Mouse (Mus musculus) liver, embryonic 15.5 days (tissue): ENCODE data around the gene Foxa2. TPM values are rescaled to one million over a fixed set of nuclear protein-coding genes. Genes with fewer than 3 reads are reported as not detected.

Experiments used
- ATAC-seq: fragments of 200-750 bp; cut with Nextera tagmentation; 2 replicates; pipeline ENCODE4 v1.8.0; 2017; ENCODE audit warnings: moderate number of reproducible peaks, mild to moderate bottlenecking, moderate library complexity; ENCODE audit not compliant: insufficient read depth
- H3K27ac ChIP-seq: fragments of 300-500 bp; sonication (generic); replicated peaks from 2 replicates; pipeline ENCODE4 v1.5.1; 2015; ENCODE audit warnings: mild to moderate bottlenecking, inconsistent platforms
- H3K27me3 ChIP-seq: fragments of 300-500 bp; sonication (generic); 2 replicates; pipeline ENCODE4 v1.6.1; 2015; ENCODE audit warnings: mild to moderate bottlenecking, inconsistent platforms
- H3K36me3 ChIP-seq: fragments of 300-500 bp; sonication (generic); replicated peaks from 2 replicates; pipeline ENCODE4 v1.6.1; 2015; ENCODE audit warnings: moderate library complexity, mild to moderate bottlenecking, inconsistent platforms
- H3K4me1 ChIP-seq: fragments of 300-500 bp; sonication (generic); replicated peaks from 2 replicates; pipeline ENCODE4 v1.6.1; 2015; ENCODE audit warnings: inconsistent platforms
- H3K4me2 ChIP-seq: fragments of 300-500 bp; sonication (generic); 2 replicates; pipeline ENCODE4 v1.6.1; 2015; ENCODE audit warnings: moderate library complexity, mild to moderate bottlenecking, inconsistent platforms
- H3K4me3 ChIP-seq: fragments of 300-500 bp; sonication (generic); replicated peaks from 2 replicates; pipeline ENCODE4 v1.5.1; 2015; ENCODE audit warnings: mild to moderate bottlenecking, inconsistent platforms
- H3K9ac ChIP-seq: fragments of 300-500 bp; sonication (generic); 2 replicates; pipeline ENCODE4 v1.6.1; 2015; ENCODE audit warnings: moderate library complexity, mild to moderate bottlenecking, inconsistent platforms
- H3K9me3 ChIP-seq: fragments of 300-500 bp; sonication (generic); replicated peaks from 2 replicates; pipeline ENCODE4 v1.6.1; 2016; ENCODE audit warnings: inconsistent platforms
- WGBS: fragments of 180-500 bp; shearing (Covaris S2); methylation state at CpG from one replicate; pipeline ENCODE4 v1.1.7; 2015; ENCODE audit warnings: mixed read lengths; ENCODE audit not compliant: insufficient replicate concordance; 5-methylcytosine and 5-hydroxymethylcytosine counted together
- polyA plus RNA-seq: library from polyadenylated mRNA; unstranded; fragments of >200 nt; fragmentation: Nextera tagmentation; extraction: Ambion mirVana; gene quantifications from 2 replicates; pipeline ENCODE4 v1.2.1, GENCODE M21; 2015

Foxa2 gene
- 3.9 and 4.3 TPM in 2 replicates for polyA plus RNA-seq

- no peak within 1 kb of the TSS for H3K9ac ChIP-seq
- H3K27me3 ChIP-seq: peaks cover 89% of the 10 kb centered on the region
- H3K4me1 ChIP-seq: peaks cover 6% of the 10 kb centered on the region; the same call in 1 of the 2 replicates
- no peaks in the 10 kb centered on the region for H3K9me3 ChIP-seq
- H3K4me3 ChIP-seq: peak within 1 kb of the TSS; percentile 48
- H3K27ac ChIP-seq: peak within 1 kb of the TSS; percentile 67
- ATAC-seq: no peak
- 2% methylated on average over 19 of the region's 19 CpGs for WGBS
- no peaks in the 10 kb centered on the region for H3K36me3 ChIP-seq
- H3K4me2 ChIP-seq: peak within 1 kb of the TSS; percentile 52
Measured at GRCm38 (mm10) chr2:148046799-148047165, at the start of gene Foxa2. Gene Foxa2 (minus strand): TSS chr2:148046969.

DNA sequence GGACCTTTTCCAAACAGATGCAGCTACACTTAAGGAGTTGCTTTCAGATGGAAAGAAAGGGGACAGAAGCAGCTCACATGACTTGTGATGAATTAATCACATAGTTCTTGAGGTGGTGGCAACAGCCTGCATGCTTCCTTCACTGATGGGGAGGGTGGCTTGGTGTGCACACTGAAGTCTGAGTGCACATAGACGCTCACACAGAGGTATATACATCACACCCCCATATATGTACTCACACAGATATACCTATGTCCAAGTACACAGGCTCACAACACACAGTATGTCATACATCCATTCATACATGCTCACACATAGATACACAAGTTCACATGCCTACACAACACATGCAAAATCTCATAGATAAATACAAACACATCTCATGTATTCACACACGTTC, 45.3 kb upstream of the Foxa2 start:
- WGBS: 49% methylated on average over 2 of the region's 2 CpGs

GRCm38 (mm10) chr2:148091657-148092056, 44.9 kb upstream of the Foxa2 start:
- 46% methylated on average over 6 of the region's 6 CpGs for WGBS
- no peak for ATAC-seq
- Histone ChIP-seq H3K9me3 (no peaks in the 10 kb centered on the region), H3K9ac (no peak overlapping the region), H3K36me3 (no peaks in the 10 kb centered on the region), H3K4me3 (no peak overlapping the region), H3K4me1 (no peaks in the 10 kb centered on the region), H3K4me2 (no peak overlapping the region), H3K27ac (no peak overlapping the region), H3K27me3 (no peaks in the 10 kb centered on the region)

More for the DNA sequence above, 45.3 kb upstream of the Foxa2 start:
- no peak for ATAC-seq
- Histone ChIP-seq H3K36me3 (no peaks in the 10 kb centered on the region), H3K27me3 (no peaks in the 10 kb centered on the region), H3K4me2 (no peak overlapping the region), H3K9me3 (no peaks in the 10 kb centered on the region), H3K27ac (no peak overlapping the region), H3K4me1 (no peaks in the 10 kb centered on the region), H3K9ac (no peak overlapping the region), H3K4me3 (no peak overlapping the region)

GRCm38 (mm10) chr2:148090071-148090470, 43.3 kb upstream of the Foxa2 start:
- WGBS: 55% methylated on average over 2 of the region's 2 CpGs
- no peak overlapping the region for H3K4me3 ChIP-seq
- no peak overlapping the region for H3K27ac ChIP-seq
- no peaks in the 10 kb centered on the region for H3K9me3 ChIP-seq
- no peaks in the 10 kb centered on the region for H3K36me3 ChIP-seq
- no peaks in the 10 kb centered on the region for H3K4me1 ChIP-seq
- no peak overlapping the region for H3K4me2 ChIP-seq
- H3K27me3 ChIP-seq: no peaks in the 10 kb centered on the region
- ATAC-seq: no peak
- H3K9ac ChIP-seq: no peak overlapping the region

DNA sequence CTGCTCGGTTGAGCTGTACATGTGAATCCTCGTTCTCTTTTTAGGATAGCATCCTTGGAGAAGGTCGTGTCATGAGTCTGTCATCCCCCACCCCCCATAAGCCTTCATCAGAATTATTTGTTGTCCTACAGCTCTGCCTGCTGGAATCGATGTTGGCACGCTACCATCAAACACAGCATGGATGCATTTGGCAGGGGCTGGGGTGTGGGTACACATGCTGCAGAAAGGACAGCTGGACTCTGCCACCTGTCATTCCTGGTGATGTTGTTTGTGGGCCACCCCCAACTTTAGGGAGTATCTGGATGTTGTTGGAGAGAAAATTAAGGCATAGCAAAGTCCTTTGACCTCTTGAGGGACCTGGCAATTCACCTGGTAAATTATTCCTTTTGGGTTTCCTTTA, 38.8 kb upstream of the Foxa2 start:
- Histone ChIP-seq H3K4me3 (no peak overlapping the region), H3K27ac (no peak overlapping the region), H3K27me3 (no peaks in the 10 kb centered on the region), H3K4me2 (no peak overlapping the region), H3K4me1 (no peaks in the 10 kb centered on the region), H3K36me3 (no peaks in the 10 kb centered on the region), H3K9me3 (no peaks in the 10 kb centered on the region), H3K9ac (no peak overlapping the region)
- ATAC-seq: no peak
- 45% methylated on average over 5 of the region's 5 CpGs for WGBS

DNA sequence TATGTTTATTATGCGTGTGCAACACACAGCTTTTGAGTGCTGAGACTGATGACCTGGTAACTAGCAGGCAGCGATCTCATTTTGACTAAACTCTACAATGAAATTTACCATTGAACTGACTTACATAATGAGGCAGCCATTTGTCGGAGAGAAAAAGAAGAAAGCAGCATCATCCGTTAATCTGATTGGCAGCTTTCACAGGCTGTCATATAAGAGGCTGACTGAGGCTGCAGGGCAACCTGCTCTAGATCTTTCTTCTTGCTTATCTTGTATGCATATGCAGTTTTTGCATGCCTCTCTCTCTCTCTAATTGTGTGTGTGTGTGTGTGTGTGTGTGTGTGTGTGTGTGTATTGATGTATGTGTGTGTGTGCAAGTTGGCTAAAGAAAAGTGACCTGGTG, 38.4 kb upstream of the Foxa2 start:
- no peak for ATAC-seq
- Histone ChIP-seq H3K27ac (no peak overlapping the region), H3K9me3 (no peaks in the 10 kb centered on the region), H3K4me3 (no peak overlapping the region), H3K36me3 (no peaks in the 10 kb centered on the region), H3K9ac (no peak overlapping the region), H3K4me1 (no peaks in the 10 kb centered on the region), H3K4me2 (no peak overlapping the region), H3K27me3 (no peaks in the 10 kb centered on the region)
- 43% methylated on average over 4 of the region's 4 CpGs for WGBS

GRCm38 (mm10) chr2:148082283-148082682, 35.5 kb upstream of the Foxa2 start:
- H3K4me3 ChIP-seq: no peak overlapping the region
- no peak overlapping the region for H3K4me2 ChIP-seq
- H3K27me3 ChIP-seq: no peaks in the 10 kb centered on the region
- no peaks in the 10 kb centered on the region for H3K4me1 ChIP-seq
- no peaks in the 10 kb centered on the region for H3K36me3 ChIP-seq
- H3K27ac ChIP-seq: no peak overlapping the region
- H3K9me3 ChIP-seq: no peaks in the 10 kb centered on the region
- 8% methylated on average over 8 of the region's 8 CpGs for WGBS
- ATAC-seq: no peak
- no peak overlapping the region for H3K9ac ChIP-seq

- Histone ChIP-seq H3K4me1 (no peaks in the 10 kb centered on the region), H3K4me3 (no peak overlapping the region), H3K36me3 (no peaks in the 10 kb centered on the region), H3K27me3 (no peaks in the 10 kb centered on the region), H3K9ac (no peak overlapping the region), H3K27ac (no peak overlapping the region), H3K9me3 (no peaks in the 10 kb centered on the region), H3K4me2 (no peak overlapping the region)
- 59% methylated on average over 6 of the region's 6 CpGs for WGBS
- no peak for ATAC-seq
Measured at GRCm38 (mm10) chr2:148060705-148061104, 13.9 kb upstream of the Foxa2 start.

DNA sequence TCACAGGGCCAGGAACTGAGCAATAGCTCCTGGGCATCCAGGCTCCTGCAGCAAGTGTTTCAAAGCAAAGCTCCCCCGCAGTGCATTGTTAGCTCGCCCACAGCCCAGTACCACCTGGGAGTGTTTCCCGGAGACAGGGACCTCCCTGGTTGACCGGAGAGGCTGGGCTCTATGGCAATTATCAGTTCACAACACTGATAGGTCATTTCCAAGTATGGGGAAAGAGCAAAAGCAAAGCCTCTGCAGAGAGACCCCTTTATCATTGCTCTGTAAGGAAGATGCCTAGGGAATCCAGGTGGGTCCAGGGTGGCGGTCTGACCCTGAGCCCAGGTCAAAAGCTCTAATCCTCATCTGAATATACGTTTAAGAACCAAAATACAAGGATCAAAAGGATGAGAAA, 6.6 kb upstream of the Foxa2 start:
- no peaks in the 10 kb centered on the region for H3K36me3 ChIP-seq
- no peak overlapping the region for H3K4me2 ChIP-seq
- ATAC-seq: no peak
- no peak overlapping the region for H3K4me3 ChIP-seq
- H3K27ac ChIP-seq: no peak overlapping the region
- peaks cover 30% of the 10 kb centered on the region for H3K27me3 ChIP-seq
- no peaks in the 10 kb centered on the region for H3K4me1 ChIP-seq
- 13% methylated on average over 6 of the region's 6 CpGs for WGBS
- no peak overlapping the region for H3K9ac ChIP-seq
- no peaks in the 10 kb centered on the region for H3K9me3 ChIP-seq

DNA sequence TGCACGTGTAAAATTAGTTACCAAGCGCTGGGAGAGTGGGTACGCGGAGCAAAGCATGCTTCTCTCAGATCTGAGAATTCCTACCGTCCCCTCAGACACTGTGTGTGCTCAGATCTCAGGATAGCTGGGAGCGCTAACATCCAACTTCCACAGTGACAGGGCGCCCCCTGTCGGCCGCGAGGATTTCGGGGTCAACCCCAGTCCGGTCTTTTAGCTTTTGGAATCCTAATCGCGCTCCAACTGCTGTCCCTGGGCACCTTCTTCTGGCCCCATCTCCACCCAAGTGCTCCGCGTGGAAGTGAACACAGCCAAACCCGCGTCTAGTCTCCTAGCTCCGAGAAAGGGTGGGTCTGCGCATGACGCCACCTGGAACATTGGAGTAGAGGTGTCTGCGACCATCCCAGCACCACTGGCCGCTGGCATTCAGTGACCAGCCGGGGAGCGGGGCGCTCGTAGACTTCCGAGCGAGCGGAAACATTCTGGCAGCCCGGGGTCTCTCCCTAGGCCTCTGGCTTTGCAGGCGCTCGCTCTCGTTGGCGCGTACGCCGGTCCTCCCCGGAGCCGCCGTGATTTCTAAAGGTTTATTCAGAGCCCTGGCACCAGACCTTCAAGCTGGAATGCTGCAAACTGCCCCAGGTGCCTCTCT, 1.8 kb upstream of the Foxa2 start:
- no peak for ATAC-seq
- WGBS: 2% methylated on average over 41 of the region's 41 CpGs
- H3K4me1 ChIP-seq: peaks cover 6% of the 10 kb centered on the region; the same call in 1 of the 2 replicates
- H3K27me3 ChIP-seq: peaks cover 78% of the 10 kb centered on the region
- H3K9ac ChIP-seq: no peak overlapping the region
- H3K4me3 ChIP-seq: peak overlapping the region; percentile 43
- no peaks in the 10 kb centered on the region for H3K36me3 ChIP-seq
- H3K27ac ChIP-seq: no peak overlapping the region
- H3K4me2 ChIP-seq: peak overlapping the region; percentile 55
- no peaks in the 10 kb centered on the region for H3K9me3 ChIP-seq

DNA sequence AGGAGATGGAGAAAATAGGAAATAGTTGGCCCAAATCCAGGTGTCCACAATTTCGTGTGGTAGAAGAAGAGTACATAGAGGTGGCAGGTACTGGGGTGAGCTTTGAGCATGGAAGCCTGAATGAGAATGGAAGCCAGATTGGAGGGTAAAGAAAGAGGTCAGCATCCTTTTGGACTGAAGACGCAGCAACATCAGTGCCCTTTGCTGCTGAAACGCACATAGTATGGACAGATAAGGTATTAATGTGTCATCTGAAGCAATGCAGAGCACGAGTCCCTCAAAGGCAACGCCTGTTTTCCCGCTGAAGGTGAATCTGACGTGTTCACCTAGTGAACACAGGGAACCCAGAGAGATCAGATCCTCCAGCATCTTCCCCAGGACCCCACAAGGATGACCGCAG, 842 bp upstream of the Foxa2 start:
- 5% methylated on average over 8 of the region's 8 CpGs for WGBS
- peaks cover 80% of the 10 kb centered on the region for H3K27me3 ChIP-seq
- peaks cover 6% of the 10 kb centered on the region; the same call in 1 of the 2 replicates for H3K4me1 ChIP-seq
- H3K27ac ChIP-seq: no peak overlapping the region
- no peak overlapping the region for H3K9ac ChIP-seq
- H3K4me3 ChIP-seq: no peak overlapping the region
- H3K4me2 ChIP-seq: no peak overlapping the region
- no peaks in the 10 kb centered on the region for H3K9me3 ChIP-seq
- H3K36me3 ChIP-seq: no peaks in the 10 kb centered on the region
- ATAC-seq: no peak
